Mouse (Mus musculus): ENCODE results near the gene Inpp5f. TPM values are rescaled to one million over a fixed set of nuclear protein-coding genes. Genes with fewer than 3 reads are reported as not detected.
"Not testable (repeated sequence)": the region's sequence is repeated elsewhere in the genome, so short reads cannot be mapped to it uniquely, and the experiment has no call there.

Inpp5f gene
- polyA plus RNA-seq, 1 experiment from 2014 or later: 185 TPM

DNA sequence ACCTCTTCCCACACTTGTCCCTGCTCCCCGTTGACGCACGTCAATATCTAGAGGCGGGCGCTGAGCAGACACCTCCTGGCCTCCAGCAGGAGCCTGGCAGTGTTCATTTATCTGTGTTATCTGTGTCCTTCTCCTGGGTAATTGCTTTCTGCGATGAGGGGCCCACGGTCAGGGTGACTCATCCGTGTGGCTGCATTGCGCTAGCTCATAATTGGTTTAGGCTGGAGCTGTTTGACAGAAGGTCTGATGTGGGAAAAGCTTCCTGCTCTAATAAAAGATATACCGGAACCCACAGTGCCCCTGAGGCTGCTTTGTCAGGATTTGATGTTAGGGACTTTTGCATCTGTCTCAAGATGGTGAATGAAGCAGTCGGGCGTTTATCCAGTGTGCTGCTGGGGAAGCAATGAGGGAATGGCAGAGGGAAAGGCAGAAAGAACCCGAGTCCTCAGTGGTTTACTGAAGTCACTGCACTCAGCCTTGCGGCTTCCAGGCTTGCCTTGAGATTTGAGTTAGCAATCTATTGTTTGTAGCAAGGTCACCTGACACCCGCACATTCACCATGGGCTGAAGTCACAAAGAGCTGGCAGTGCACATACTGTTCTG lies 61.4 kb downstream of the Inpp5f start:
- peaks cover 28% of the 10 kb centered on the region for H3K4me1 ChIP-seq
- peak overlapping the region; percentile 57 for H3K4me2 ChIP-seq
- H3K36me3 ChIP-seq (ENCODE audit: poor library complexity, severe bottlenecking): peaks cover 6% of the 10 kb centered on the region
- 2% methylated on average over 15 of the region's 15 CpGs for WGBS
- ATAC-seq: peak; percentile 87
- H3K4me3 ChIP-seq: peak overlapping the region; percentile 10; the same call in 1 of the 2 replicates
- H3K9ac ChIP-seq: peak overlapping the region; percentile 50
- no peaks in the 10 kb centered on the region for H3K27me3 ChIP-seq
- H3K27ac ChIP-seq: peak overlapping the region; percentile 84
- no peaks in the 10 kb centered on the region for H3K9me3 ChIP-seq (replicated peaks)

DNA sequence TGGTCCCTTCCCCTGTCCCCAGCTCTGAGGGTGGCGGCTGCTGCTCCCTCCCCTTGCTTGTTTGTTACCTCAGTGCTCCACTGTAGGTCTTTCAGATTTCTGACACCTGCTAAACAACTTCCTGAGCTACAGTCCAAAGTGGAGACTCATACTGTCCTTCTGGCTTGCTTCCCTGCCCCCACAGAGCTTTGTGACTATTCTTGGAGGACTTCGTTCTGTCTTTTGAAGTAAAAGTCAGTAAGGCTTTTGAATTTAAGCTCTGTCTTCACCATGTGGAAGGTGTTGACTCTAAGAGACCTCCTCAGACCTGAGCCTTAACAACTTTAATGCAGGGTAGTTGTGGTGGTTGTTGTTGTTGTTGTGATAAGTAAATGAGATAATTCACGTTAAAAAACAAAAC lies 67.4 kb downstream of the Inpp5f start:
- no peak overlapping the region for H3K4me2 ChIP-seq
- no peak overlapping the region for H3K27ac ChIP-seq
- H3K9me3 ChIP-seq (replicated peaks): no peaks in the 10 kb centered on the region
- H3K36me3 ChIP-seq (ENCODE audit: poor library complexity, severe bottlenecking): peaks cover 13% of the 10 kb centered on the region
- 64% methylated on average over 3 of the region's 3 CpGs for WGBS
- H3K4me1 ChIP-seq: peaks cover 3% of the 10 kb centered on the region
- no peak for ATAC-seq
- no peaks in the 10 kb centered on the region for H3K27me3 ChIP-seq
- no peak overlapping the region for H3K9ac ChIP-seq
- no peak overlapping the region for H3K4me3 ChIP-seq

DNA sequence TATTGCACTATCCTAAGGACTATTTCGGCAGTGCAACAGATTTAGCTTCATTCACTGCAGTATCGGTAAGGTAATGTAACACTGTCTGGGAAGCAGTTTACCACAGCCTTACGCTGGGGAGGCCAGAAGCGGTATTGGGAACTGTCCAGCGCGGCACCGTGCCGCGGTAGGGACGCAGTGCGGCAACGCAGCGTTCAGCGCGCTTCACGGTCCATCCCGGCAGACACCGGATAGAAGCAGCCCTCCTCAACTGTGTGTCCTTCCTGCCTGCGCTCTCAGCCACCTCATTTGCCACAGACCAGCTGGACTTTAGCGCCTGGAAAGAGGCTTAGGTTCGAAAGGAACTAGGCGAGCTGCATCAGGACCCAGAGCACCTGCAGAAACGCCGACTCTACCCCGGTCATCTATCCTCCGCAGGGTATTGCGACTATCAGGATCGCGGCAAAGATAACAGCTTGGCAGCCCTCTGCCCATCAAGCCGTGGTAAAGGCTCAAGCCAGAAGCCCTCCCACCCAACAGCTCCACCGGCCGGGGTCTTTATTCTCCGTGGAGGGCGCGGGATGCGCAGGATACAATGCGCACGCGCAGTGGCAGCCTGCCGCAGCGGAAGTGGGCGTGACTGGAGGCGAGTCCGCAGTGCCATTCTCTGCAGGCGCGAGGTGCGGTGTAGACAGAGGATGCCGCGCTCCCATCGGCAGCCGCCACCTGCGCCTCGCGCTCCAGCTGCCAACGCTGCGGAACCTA lies 76.9 kb downstream of the Inpp5f start:
- peak; percentile 81 for ATAC-seq
- Histone ChIP-seq H3K27me3 (no peaks in the 10 kb centered on the region), H3K4me1 (peaks cover 14% of the 10 kb centered on the region), H3K27ac (peak overlapping the region; percentile 90), H3K36me3 (ENCODE audit: poor library complexity, severe bottlenecking) (peaks cover 59% of the 10 kb centered on the region), H3K9me3 (replicated peaks) (peaks cover 17% of the 10 kb centered on the region), H3K4me3 (peak overlapping the region; percentile 47), H3K4me2 (peak overlapping the region; percentile 61), H3K9ac (peak overlapping the region; percentile 78)
- 49% methylated on average over 56 of the region's 56 CpGs for WGBS

DNA sequence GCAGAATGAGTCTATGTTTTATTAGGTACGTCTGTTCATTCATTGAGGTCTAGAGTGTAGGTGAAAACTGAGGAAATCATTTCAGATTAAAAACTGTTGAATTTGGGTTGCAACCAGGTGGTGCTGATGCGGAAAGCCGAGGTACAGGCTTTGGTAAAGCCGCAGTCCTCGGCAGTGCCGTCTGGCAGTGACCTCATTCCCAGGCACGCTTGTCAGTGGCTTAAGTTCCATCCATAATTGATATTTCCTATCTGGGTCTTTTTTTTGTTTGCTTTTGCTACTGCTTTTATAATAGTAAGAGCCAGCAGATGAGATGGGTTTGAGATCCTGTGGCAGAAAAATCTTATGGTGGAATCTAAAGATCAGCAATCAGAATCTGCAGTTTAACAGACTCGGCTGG lies 78.2 kb downstream of the Inpp5f start:
- peak overlapping the region; percentile 78 for H3K9ac ChIP-seq
- H3K9me3 ChIP-seq (replicated peaks): peaks cover 17% of the 10 kb centered on the region
- peak overlapping the region; percentile 37; the same call in 1 of the 2 replicates for H3K27ac ChIP-seq
- H3K4me2 ChIP-seq: peak overlapping the region; percentile 61
- WGBS: 39% methylated on average over 8 of the region's 8 CpGs
- H3K4me3 ChIP-seq: peak overlapping the region; percentile 47
- no peak for ATAC-seq
- peaks cover 14% of the 10 kb centered on the region for H3K4me1 ChIP-seq
- H3K36me3 ChIP-seq (ENCODE audit: poor library complexity, severe bottlenecking): peaks cover 59% of the 10 kb centered on the region
- H3K27me3 ChIP-seq: no peaks in the 10 kb centered on the region

DNA sequence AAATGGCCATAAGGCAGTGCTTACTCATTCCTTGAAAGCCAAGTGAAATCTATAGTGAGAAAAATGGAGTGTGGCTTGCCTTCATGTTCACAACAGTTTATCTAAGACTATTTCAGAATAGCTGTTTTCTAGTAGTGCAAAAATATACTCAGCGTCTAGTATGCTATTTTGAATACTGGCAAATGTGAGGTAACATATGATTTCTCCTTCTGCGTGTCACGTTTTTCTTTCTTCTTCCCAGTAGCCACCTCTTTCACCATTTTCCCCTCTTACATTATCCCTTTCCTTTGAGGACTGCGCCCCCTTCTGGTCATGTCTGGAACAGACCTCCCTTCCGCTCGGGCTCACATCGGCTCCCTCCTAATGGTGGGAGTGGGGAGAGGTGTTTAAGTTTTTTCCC lies 78.9 kb downstream of the Inpp5f start:
- H3K4me2 ChIP-seq: peak overlapping the region; percentile 61
- H3K27me3 ChIP-seq: no peaks in the 10 kb centered on the region
- H3K9me3 ChIP-seq (replicated peaks): peaks cover 17% of the 10 kb centered on the region
- peak; percentile 81 for ATAC-seq
- peaks cover 14% of the 10 kb centered on the region for H3K4me1 ChIP-seq
- peak overlapping the region; percentile 68 for H3K27ac ChIP-seq
- peak overlapping the region; percentile 47 for H3K4me3 ChIP-seq
- WGBS: 5% methylated on average over 7 of the region's 7 CpGs
- H3K36me3 ChIP-seq (ENCODE audit: poor library complexity, severe bottlenecking): peaks cover 59% of the 10 kb centered on the region
- H3K9ac ChIP-seq: peak overlapping the region; percentile 78

DNA sequence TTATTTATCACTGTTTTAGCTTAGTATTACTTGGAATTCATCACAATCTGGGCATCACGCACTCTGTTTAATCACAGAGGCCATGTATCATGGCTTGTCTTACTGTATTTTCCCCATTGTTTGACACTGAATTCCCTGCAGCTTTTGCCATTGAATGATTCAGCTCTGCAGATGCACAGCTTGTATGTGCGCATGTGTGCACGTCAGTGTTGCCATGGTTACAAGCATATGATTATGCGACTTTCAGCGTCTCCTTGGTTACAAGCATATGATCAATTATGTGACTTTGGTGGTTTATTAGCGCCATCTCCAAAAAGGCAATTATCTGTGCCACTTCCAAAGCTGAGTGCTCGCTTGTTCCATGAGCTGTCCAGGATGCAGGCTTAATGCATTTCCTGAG lies 79.7 kb downstream of the Inpp5f start:
- peak; percentile 77 for ATAC-seq
- Histone ChIP-seq H3K9me3 (replicated peaks) (peaks cover 17% of the 10 kb centered on the region), H3K4me2 (peak overlapping the region; percentile 61), H3K9ac (peak overlapping the region; percentile 50), H3K27ac (peak overlapping the region; percentile 68), H3K4me3 (peak overlapping the region; percentile 47), H3K4me1 (peaks cover 14% of the 10 kb centered on the region), H3K27me3 (no peaks in the 10 kb centered on the region), H3K36me3 (ENCODE audit: poor library complexity, severe bottlenecking) (peaks cover 58% of the 10 kb centered on the region)
- WGBS: 22% methylated on average over 7 of the region's 7 CpGs

DNA sequence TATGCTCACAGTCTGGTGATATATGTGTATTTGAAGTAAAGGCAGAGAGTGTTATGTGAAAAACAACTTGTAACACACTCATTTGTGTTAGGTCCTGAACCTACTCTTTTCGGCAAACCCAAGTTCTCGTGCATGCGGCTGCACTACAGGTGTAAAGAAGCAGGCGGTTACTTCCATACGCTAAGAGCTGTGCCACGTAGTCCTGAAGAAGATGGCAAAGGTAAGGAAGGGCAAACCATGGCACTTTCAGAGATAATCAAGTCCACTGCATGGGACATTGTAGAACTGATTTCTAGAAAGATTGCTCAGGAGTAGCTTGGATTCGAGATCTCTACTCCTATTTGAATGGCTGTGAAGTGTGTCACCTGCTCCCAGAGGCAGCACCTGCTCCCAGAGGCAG lies 81.0 kb downstream of the Inpp5f start:
- 91% methylated on average over 7 of the region's 7 CpGs for WGBS
- Histone ChIP-seq H3K4me2 (no peak overlapping the region), H3K27me3 (no peaks in the 10 kb centered on the region), H3K36me3 (ENCODE audit: poor library complexity, severe bottlenecking) (peaks cover 51% of the 10 kb centered on the region), H3K4me1 (peaks cover 14% of the 10 kb centered on the region), H3K9me3 (replicated peaks) (peaks cover 15% of the 10 kb centered on the region), H3K9ac (no peak overlapping the region), H3K4me3 (no peak overlapping the region), H3K27ac (no peak overlapping the region)
- ATAC-seq: no peak

DNA sequence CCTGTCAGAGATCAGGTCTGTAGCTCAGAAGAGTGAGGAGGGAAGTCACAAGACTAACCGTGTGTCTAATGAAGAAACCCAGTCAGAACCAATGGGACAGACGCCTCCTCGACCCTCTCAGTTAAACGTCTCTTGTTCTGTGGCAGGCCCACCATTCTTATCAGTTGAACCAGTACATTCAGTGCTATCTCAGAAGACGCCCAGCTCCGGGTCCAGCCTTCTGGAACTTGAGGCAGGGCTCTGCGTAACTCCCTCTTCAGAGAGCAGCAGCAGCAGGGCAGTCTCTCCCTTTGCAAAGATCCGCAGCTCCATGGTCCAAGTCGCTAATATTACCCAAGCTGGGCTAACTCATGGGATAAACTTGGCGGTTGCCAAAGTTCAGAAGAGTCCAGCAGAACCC lies 83.7 kb downstream of the Inpp5f start:
- ATAC-seq: no peak
- Histone ChIP-seq H3K27ac (no peak overlapping the region), H3K27me3 (no peaks in the 10 kb centered on the region), H3K4me1 (peaks cover 14% of the 10 kb centered on the region), H3K4me2 (no peak overlapping the region), H3K9me3 (replicated peaks) (no peaks in the 10 kb centered on the region), H3K36me3 (ENCODE audit: poor library complexity, severe bottlenecking) (peaks cover 66% of the 10 kb centered on the region), H3K4me3 (no peak overlapping the region), H3K9ac (no peak overlapping the region)
- WGBS: 90% methylated on average over 10 of the region's 10 CpGs

DNA sequence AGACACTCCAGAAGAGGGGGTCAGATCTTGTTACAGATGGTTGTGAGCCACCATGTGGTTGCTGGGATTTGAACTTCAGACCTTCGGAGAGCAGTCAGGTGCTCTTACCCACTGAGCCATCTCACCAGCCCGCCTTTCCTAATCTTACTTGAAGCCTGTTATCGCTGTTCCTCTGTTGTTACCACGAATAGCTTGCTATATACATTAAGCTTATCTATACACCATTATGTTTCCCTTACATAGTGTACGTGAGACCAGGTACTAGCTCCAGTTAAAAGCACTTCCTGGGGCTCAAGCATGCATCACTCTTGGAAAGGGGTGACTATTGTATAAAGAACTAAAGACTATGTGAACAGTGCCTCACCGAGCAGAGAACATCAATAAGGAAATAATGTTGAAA lies 88.8 kb downstream of the Inpp5f start:
- H3K4me2 ChIP-seq; H3K27me3 ChIP-seq; ATAC-seq; H3K9ac ChIP-seq; H3K4me1 ChIP-seq; H3K9me3 ChIP-seq (replicated peaks); H3K27ac ChIP-seq; H3K4me3 ChIP-seq: not testable (repeated sequence)
- peaks cover 86% of the 10 kb centered on the region for H3K36me3 ChIP-seq (ENCODE audit: poor library complexity, severe bottlenecking)
- 90% methylated on average over 6 of the region's 6 CpGs for WGBS

DNA sequence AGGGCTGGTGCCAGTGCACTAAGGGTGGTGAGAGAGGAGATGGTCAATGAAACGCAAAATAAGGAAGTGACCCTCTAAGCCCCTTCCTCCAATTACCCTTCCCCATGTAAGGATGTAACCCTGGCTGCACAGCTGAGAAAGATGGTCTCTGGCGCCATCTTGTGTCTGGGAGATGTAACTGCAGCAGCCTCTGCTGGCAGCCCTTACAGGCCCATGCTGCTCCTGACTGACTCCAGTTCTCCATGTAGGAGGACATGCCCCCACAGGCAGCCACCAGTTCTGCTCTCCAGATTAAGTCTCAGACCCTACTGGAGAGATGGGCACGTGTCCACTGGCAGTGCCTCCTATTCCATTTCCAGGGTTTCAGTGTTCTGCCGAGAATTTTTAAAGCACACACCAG lies 94.6 kb downstream of the Inpp5f start:
- no peak overlapping the region for H3K4me2 ChIP-seq
- peak; percentile 69 for ATAC-seq
- no peaks in the 10 kb centered on the region for H3K9me3 ChIP-seq (replicated peaks)
- no peaks in the 10 kb centered on the region for H3K27me3 ChIP-seq
- no peak overlapping the region for H3K9ac ChIP-seq
- H3K4me3 ChIP-seq: no peak overlapping the region
- H3K4me1 ChIP-seq: no peaks in the 10 kb centered on the region
- 28% methylated on average over 4 of the region's 4 CpGs for WGBS
- H3K27ac ChIP-seq: no peak overlapping the region
- H3K36me3 ChIP-seq (ENCODE audit: poor library complexity, severe bottlenecking): peaks cover 95% of the 10 kb centered on the region

DNA sequence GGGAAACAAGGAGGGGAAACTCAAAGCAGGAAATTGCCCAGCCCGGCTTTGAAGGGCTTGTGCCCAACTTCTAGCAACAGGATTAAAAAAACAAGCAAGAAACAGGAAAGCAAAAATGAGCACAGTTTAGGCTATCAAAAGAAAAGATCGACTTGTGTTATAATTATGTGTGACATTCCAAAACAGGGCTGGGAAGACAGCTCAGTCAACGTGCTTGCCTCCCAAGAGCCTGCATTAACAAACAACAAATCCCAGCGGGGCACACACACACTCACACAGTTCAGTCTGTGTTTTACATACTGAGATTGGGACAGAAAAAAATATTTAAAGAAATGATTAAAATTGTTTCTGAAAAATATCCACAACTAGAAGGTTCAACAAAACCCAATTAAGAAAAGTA lies 106.9 kb downstream of the Inpp5f start:
- ATAC-seq: no peak
- Histone ChIP-seq H3K9me3 (replicated peaks) (no peaks in the 10 kb centered on the region), H3K36me3 (ENCODE audit: poor library complexity, severe bottlenecking) (peaks cover 88% of the 10 kb centered on the region), H3K4me2 (no peak overlapping the region), H3K27ac (no peak overlapping the region), H3K4me3 (no peak overlapping the region), H3K9ac (no peak overlapping the region), H3K27me3 (no peaks in the 10 kb centered on the region), H3K4me1 (no peaks in the 10 kb centered on the region)
- WGBS: 72% methylated on average over 4 of the region's 4 CpGs

DNA sequence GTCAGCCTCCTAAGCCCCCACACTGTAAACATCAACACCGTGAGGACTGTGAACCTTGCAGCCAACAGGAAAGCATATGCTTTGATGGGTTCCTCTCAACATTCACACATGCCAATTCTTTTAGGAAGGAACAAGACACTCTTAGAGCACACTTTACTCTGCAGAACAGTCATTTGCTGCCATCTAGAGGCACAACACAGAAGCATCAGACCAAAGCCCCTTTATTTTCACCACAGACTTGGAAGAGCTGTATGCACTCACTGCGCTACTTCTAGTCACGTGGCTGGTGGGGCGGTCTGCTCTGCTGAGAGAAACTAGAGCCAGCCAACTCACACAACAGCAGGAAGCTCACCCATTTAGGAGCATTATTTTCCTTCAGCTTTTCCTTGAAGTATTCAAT lies 113.6 kb downstream of the Inpp5f start:
- Histone ChIP-seq H3K9me3 (replicated peaks) (no peaks in the 10 kb centered on the region), H3K4me2 (no peak overlapping the region), H3K36me3 (ENCODE audit: poor library complexity, severe bottlenecking) (peaks cover 26% of the 10 kb centered on the region), H3K27me3 (no peaks in the 10 kb centered on the region), H3K4me1 (peaks cover 21% of the 10 kb centered on the region), H3K9ac (no peak overlapping the region), H3K27ac (peak overlapping the region; percentile 49; the same call in 1 of the 2 replicates), H3K4me3 (no peak overlapping the region)
- peak; percentile 93 for ATAC-seq
- WGBS: 33% methylated on average over 4 of the region's 4 CpGs
